Mouse (Mus musculus) cortical plate, adult 2 months (tissue): Measurements from ENCODE around the gene Sertad4. TPM values are rescaled to one million over a fixed set of nuclear protein-coding genes. Genes with fewer than 3 reads are reported as not detected.
A peak's percentile ranks its signal among the peaks of the same experiment; 100 is the strongest.

ENCODE experiments used
- H3K27ac ChIP-seq: fragments of 200-500 bp; 2 replicates; pipeline ENCODE4 v1.5.1; 2012; ENCODE audit warnings: low read length, control low read depth, inconsistent platforms; ENCODE audit not compliant: insufficient read depth
- H3K4me1 ChIP-seq: fragments of 200-500 bp; 2 replicates; pipeline ENCODE4 v1.6.1; 2011; ENCODE audit warnings: low read length; ENCODE audit not compliant: control insufficient read depth, insufficient read depth
- H3K4me3 ChIP-seq: fragments of 200-500 bp; 2 replicates; pipeline ENCODE4 v1.5.1; 2011; ENCODE audit warnings: mild to moderate bottlenecking, low read length, control low read depth; ENCODE audit not compliant: insufficient read depth
- CTCF ChIP-seq: fragments of 200-500 bp; IDR thresholded peaks from 2 replicates; pipeline ENCODE4 v1.5.1; 2011; ENCODE audit warnings: mild to moderate bottlenecking, control low read depth, low read length; ENCODE audit not compliant: insufficient read depth; ENCODE audit errors: extremely low read depth
- POLR2A ChIP-seq: fragments of 200-500 bp; IDR thresholded peaks from 2 replicates; pipeline ENCODE4 v1.6.1; 2011; ENCODE audit warnings: mild to moderate bottlenecking, low read length, control low read depth; ENCODE audit not compliant: insufficient read depth; ENCODE audit errors: extremely low read depth
- polyA plus RNA-seq: library from polyadenylated mRNA; depleted of rRNA; stranded (reverse); fragments of >200 nt; gene quantifications from 2 replicates; pipeline ENCODE4 v1.2.3, GENCODE M21; 2012

Sertad4 gene
- polyA plus RNA-seq, 1 experiment = 12.5 TPM

GRCm38 (mm10) chr1:192834361-192835210, 21.0 kb downstream of the Sertad4 start:
- H3K27ac ChIP-seq = 0 out of 2 replicates have a peak overlapping the region, but pooled peaks have one; percentile 51
- H3K4me1 ChIP-seq = no peaks in the 10 kb centered on the region
- no peak for TF ChIP-seq POLR2A
- TF ChIP-seq CTCF = no peak
- peak overlapping the region; percentile 30 for H3K4me3 ChIP-seq

GRCm38 (mm10) chr1:192833586-192833985, 22.0 kb downstream of the Sertad4 start:
- no peak for TF ChIP-seq CTCF
- no peak for TF ChIP-seq POLR2A
- no peak overlapping the region for H3K4me3 ChIP-seq
- H3K4me1 ChIP-seq = peaks cover 4% of the 10 kb centered on the region; the same call in 1 of the 2 replicates
- no peak overlapping the region for H3K27ac ChIP-seq

- no peak overlapping the region for H3K27ac ChIP-seq
- peaks cover 4% of the 10 kb centered on the region; the same call in 1 of the 2 replicates for H3K4me1 ChIP-seq
- no peak for TF ChIP-seq CTCF
- no peak for TF ChIP-seq POLR2A
Observed at GRCm38 (mm10) chr1:192833097-192833496, 22.5 kb downstream of the Sertad4 start.

GRCm38 (mm10) chr1:192832338-192832737, 23.2 kb downstream of the Sertad4 start:
- Histone ChIP-seq H3K4me1 (peaks cover 4% of the 10 kb centered on the region; the same call in 1 of the 2 replicates), H3K27ac (no peak overlapping the region), H3K4me3 (no peak overlapping the region)
- TF ChIP-seq POLR2A (no peak), CTCF (no peak)

More at GRCm38 (mm10) chr1:192833097-192833496, 22.5 kb downstream of the Sertad4 start:
- H3K4me3 ChIP-seq = no peak overlapping the region

GRCm38 (mm10) chr1:192830444-192830843, 25.1 kb downstream of the Sertad4 start:
- Histone ChIP-seq H3K4me3 (no peak overlapping the region), H3K27ac (no peak overlapping the region)
- TF ChIP-seq CTCF (no peak), POLR2A (no peak)

GRCm38 (mm10) chr1:192828928-192829327, 26.6 kb downstream of the Sertad4 start:
- no peak overlapping the region for H3K4me3 ChIP-seq
- no peak overlapping the region for H3K27ac ChIP-seq
- no peak for TF ChIP-seq CTCF
- no peak for TF ChIP-seq POLR2A
- H3K4me1 ChIP-seq = peaks cover 4% of the 10 kb centered on the region; the same call in 1 of the 2 replicates

More at GRCm38 (mm10) chr1:192830444-192830843, 25.1 kb downstream of the Sertad4 start:
- H3K4me1 ChIP-seq = peaks cover 4% of the 10 kb centered on the region; the same call in 1 of the 2 replicates

- Histone ChIP-seq H3K27ac (no peak overlapping the region), H3K4me1 (peaks cover 4% of the 10 kb centered on the region; the same call in 1 of the 2 replicates), H3K4me3 (no peak overlapping the region)
- TF ChIP-seq POLR2A (no peak), CTCF (no peak)
Observed at GRCm38 (mm10) chr1:192827955-192828354, 27.6 kb downstream of the Sertad4 start.

- no peak overlapping the region for H3K27ac ChIP-seq
- no peak overlapping the region for H3K4me3 ChIP-seq
- H3K4me1 ChIP-seq = peaks cover 4% of the 10 kb centered on the region; the same call in 1 of the 2 replicates
- TF ChIP-seq CTCF (no peak), POLR2A (no peak)
Observed at GRCm38 (mm10) chr1:192825746-192826145, 29.8 kb downstream of the Sertad4 start.

- TF ChIP-seq CTCF (no peak), POLR2A (no peak)
- H3K4me1 ChIP-seq = no peaks in the 10 kb centered on the region
- H3K4me3 ChIP-seq = no peak overlapping the region
- H3K27ac ChIP-seq = no peak overlapping the region
Observed at GRCm38 (mm10) chr1:192822652-192823525, 32.7 kb downstream of the Sertad4 start.

- Histone ChIP-seq H3K27ac (no peak overlapping the region), H3K4me1 (no peaks in the 10 kb centered on the region), H3K4me3 (no peak overlapping the region)
- TF ChIP-seq POLR2A (no peak), CTCF (no peak)
Observed at GRCm38 (mm10) chr1:192822309-192822651, 33.3 kb downstream of the Sertad4 start.
